Mouse (Mus musculus) heart, postnatal 0 days (tissue): ENCODE measurements at regions not wholly inside any gene's neighbourhood (a gene's known extent, or its start where the extent isn't known, plus 50 kb on each side); places are given as distances from the start of the nearest gene placed in this dataset.

Source experiments
- CTCF ChIP-seq: IDR thresholded peaks from 2 replicates; pipeline ENCODE4 v1.5.1; 2016; ENCODE audit warnings: antibody characterized with exemption, control low read depth, low read depth
- EP300 ChIP-seq: IDR thresholded peaks from 2 replicates; pipeline ENCODE4 v1.6.1; 2016; ENCODE audit warnings: antibody characterized with exemption, low read depth

DNA sequence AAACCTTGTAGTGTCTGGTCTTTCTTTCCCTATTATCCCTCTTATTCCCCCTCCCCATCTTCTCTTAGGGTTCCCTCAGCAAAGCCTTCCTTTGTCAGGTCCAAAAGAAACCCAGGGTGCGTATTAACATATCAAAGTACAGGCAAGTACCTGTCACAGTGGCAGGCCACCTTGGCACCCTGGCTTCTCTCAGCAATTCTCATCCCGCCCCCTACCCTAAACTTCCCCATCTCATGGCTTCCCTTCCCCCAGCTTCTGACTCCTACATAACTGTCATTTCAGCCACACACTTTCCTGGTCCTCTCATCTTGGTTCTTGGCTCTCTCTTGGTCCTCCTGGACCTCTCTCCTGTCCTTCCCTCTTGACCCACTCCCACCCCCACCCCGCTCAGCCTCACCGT, 112.8 kb upstream of the Gdf10 start:
- TF ChIP-seq CTCF (no peak), EP300 (no peak)
